ENCODE assay signal across 10 mouse cellular contexts in the genomic region with DNA sequence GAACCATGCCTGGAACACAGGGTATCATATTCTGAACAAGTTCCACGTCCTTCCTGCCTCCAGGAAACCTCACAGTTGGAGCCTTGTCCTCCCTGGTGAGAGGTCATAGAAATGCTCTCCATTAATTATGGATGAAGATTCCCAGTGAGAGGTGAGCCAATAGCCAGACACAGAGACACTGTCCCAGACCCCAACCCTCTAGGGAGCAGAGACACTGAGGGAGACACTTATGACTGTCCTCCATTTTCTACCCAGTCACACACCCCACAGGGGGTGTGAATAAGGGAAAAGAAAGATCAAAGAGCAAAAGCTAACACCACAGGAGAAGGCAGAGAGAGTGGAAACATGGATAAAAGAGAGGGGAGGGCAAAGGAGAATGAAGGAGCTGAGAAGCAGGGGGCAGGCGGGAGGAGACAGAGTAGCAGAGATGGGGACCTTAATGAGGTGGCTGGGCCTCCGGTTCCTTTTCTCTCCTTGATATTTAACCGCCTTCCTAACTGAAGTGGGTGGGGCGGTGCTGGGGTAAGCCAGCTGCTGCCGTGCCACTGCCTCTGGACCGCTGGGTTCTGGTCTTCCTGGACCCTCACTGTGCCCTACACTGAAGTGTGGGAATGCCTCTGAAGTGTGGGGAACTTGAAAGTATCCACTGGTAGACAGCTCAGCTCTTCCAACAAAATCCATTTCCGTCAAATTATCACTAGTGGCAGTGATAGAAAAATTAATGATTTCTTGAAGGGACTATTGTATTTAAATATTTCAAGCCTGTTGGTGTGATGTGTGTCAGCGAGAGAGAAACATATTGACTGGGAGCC.
A peak's percentile ranks its signal among the peaks of the same experiment; 100 is the strongest.
DNase-seq lines count a peak whose midpoint lies in the region; ATAC-seq lines count a peak whose summit lies in the region.
"Had no signal": no experiment of that assay in that cellular context is flagged by ENCODE, and none has a peak within 500 bp of the region (broad histone marks: within the 10 kb centered on the region; RNA-seq: fewer than 3 reads in every experiment).

No protein-coding gene starts in this region.

- H3K27me3 ChIP-seq in hindbrain, embryonic 11.5 days (ENCODE audit: control insufficient read depth, insufficient read depth, low read length) = no peaks in the 10 kb centered on the region
- H3K27me3 ChIP-seq in midbrain, embryonic 15.5 days (replicated peaks) = no peaks in the 10 kb centered on the region

- no peaks in the 10 kb centered on the region for H3K9me3 ChIP-seq in hindbrain, embryonic 11.5 days (ENCODE audit: control insufficient read depth, low read length)
- no peaks in the 10 kb centered on the region for H3K9me3 ChIP-seq in midbrain, embryonic 15.5 days

- peak overlapping the region; percentile 48 for H3K27ac ChIP-seq in hindbrain, embryonic 11.5 days (ENCODE audit: low read depth, low read length)
- H3K27ac ChIP-seq in midbrain, embryonic 15.5 days = peak overlapping the region; percentile 60
- H3K27ac ChIP-seq: heart, adult 2 months had no signal

- peak; percentile 86 for ATAC-seq in hindbrain, embryonic 11.5 days (ENCODE audit: low FRiP score)
- peak; percentile 77 for ATAC-seq in midbrain, embryonic 15.5 days (replicated peaks)
- no peak for ATAC-seq in megakaryocyte-erythroid progenitor cell, adult 5-6 weeks (replicated peaks; ENCODE audit: low FRiP score, low TSS enrichment, poor library complexity, severe bottlenecking)

- peak; percentile 70 for DNase-seq in R1 (ENCODE audit: low read depth, low spot score)
- peak; percentile 21 for DNase-seq in embryo, embryonic 10 days (ENCODE audit: low spot score)
- DNase-seq in hindbrain, embryonic 11.5 days (ENCODE audit: low spot score) = peak; percentile 36
- DNase-seq in ovary, adult 18-20 months (ENCODE audit: low spot score) = no peak
- no peak for DNase-seq in gastrocnemius, postnatal 4 days (ENCODE audit: low spot score in 2 of 2)
- DNase-seq: cerebellum, postnatal 36 days; heart, adult 2 months; kidney, postnatal 10 days had no signal

- WGBS in hindbrain, embryonic 11.5 days = 11% methylated on average over 9 of the region's 9 CpGs
- 5% methylated on average over 9 of the region's 9 CpGs for WGBS in midbrain, embryonic 15.5 days

- 0 out of 2 replicates have a peak overlapping the region, but pooled peaks have one; percentile 12 for H3K9ac ChIP-seq in hindbrain, embryonic 11.5 days (ENCODE audit: low read depth, low read length)
- no peak overlapping the region for H3K9ac ChIP-seq in midbrain, embryonic 15.5 days

- no peaks in the 10 kb centered on the region for H3K36me3 ChIP-seq in hindbrain, embryonic 11.5 days (ENCODE audit: control insufficient read depth, insufficient read depth, low read length)
- no peaks in the 10 kb centered on the region for H3K36me3 ChIP-seq in midbrain, embryonic 15.5 days (replicated peaks)

- no peak overlapping the region for H3K4me2 ChIP-seq in hindbrain, embryonic 11.5 days (replicated peaks; ENCODE audit: low read depth, low read length)
- no peak overlapping the region for H3K4me2 ChIP-seq in midbrain, embryonic 15.5 days

- H3K4me3 ChIP-seq in hindbrain, embryonic 11.5 days (ENCODE audit: low read depth, low read length) = no peak overlapping the region
- H3K4me3 ChIP-seq in midbrain, embryonic 15.5 days = no peak overlapping the region
- H3K4me3 ChIP-seq: heart, adult 2 months had no signal

- H3K4me1 ChIP-seq in hindbrain, embryonic 11.5 days (replicated peaks; ENCODE audit: control insufficient read depth, insufficient read depth, low read length) = no peaks in the 10 kb centered on the region
- peaks cover 15% of the 10 kb centered on the region for H3K4me1 ChIP-seq in midbrain, embryonic 15.5 days

Comparison
In these comparisons a context has a peak if more than half of its experiments do, and no peak if none do; other contexts are left out.
1. DNase-seq: peak in R1 (single experiment), embryo, embryonic 10 days (single experiment) and hindbrain, embryonic 11.5 days (single experiment); none in ovary, adult 18-20 months (single experiment) and gastrocnemius, postnatal 4 days (0 of 2).